Mouse (Mus musculus) myocyte (in vitro differentiated cells): ENCODE data around the gene Zc3h18.

Experiments
- E2F4 ChIP-seq: IDR thresholded peaks from one replicate; pipeline ENCODE4 v1.6.1; 2011; ENCODE audit warnings: mild to moderate bottlenecking, control low read depth, moderate library complexity; ENCODE audit not compliant: insufficient read depth
- MAX ChIP-seq: IDR thresholded peaks from one replicate; pipeline ENCODE4 v1.6.1; 2011; ENCODE audit warnings: low read depth, mild to moderate bottlenecking, control low read depth
- MYOD1 ChIP-seq, 3 experiments: IDR thresholded peaks; one replicate each; pipeline ENCODE4 v1.6.1; 2011; ENCODE audit warnings: control low read depth in 2 of 3, low read depth in 2 of 3, mild to moderate bottlenecking in 2 of 3, moderate library complexity in 1 of 3; ENCODE audit not compliant: insufficient read length in 2 of 3, control insufficient read depth in 1 of 3
- MYOG ChIP-seq, 3 experiments: IDR thresholded peaks; one replicate each; pipeline ENCODE4 v1.6.1; 2011; ENCODE audit warnings: control low read depth in 2 of 3, low read depth in 2 of 3, mild to moderate bottlenecking in 2 of 3; ENCODE audit not compliant: insufficient read length in 2 of 3, control insufficient read depth in 1 of 3, insufficient read depth in 1 of 3
- POLR2A ChIP-seq: IDR thresholded peaks from one replicate; pipeline ENCODE4 v1.6.1; 2011; ENCODE audit warnings: low read depth, mild to moderate bottlenecking, control low read depth, moderate library complexity; ENCODE audit not compliant: insufficient read length
- POLR2AphosphoS2 ChIP-seq: IDR thresholded peaks from one replicate; pipeline ENCODE4 v1.6.1; 2011; ENCODE audit warnings: low read depth, control low read depth; ENCODE audit not compliant: insufficient read length
- USF1 ChIP-seq: IDR thresholded peaks from one replicate; pipeline ENCODE4 v1.6.1; 2011; ENCODE audit warnings: low read depth, mild to moderate bottlenecking, control low read depth, moderate library complexity

DNA sequence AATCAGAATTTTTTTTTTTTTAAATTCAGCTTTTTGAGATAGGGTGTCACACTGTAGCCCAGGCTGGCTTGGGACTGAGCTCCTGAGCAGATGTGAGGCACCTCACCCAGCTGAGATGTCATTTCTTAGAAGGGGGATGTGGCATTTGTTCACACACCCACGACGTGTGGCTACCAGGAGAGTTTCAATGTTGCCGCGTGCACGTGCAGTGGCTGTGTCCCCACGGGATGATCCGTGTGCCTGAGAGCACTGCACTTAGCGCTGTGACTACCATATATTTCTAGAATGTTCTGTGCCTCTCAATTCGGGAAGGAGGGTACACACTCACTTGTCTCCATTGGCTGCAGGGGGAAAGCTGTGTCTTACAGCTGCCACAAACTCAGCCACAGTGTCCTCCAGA is 59.7 kb downstream of the Zc3h18 start:
- TF ChIP-seq E2F4 (no peak), USF1 (no peak), MAX (no peak), POLR2A (no peak), MYOD1 (IDR thresholded peaks at IDR 0.05; ENCODE audit: control insufficient read depth in 1 of 3, insufficient read length in 2 of 3, low read depth in 2 of 3) (no peak), POLR2AphosphoS2 (no peak), MYOG (IDR thresholded peaks at IDR 0.05; ENCODE audit: control insufficient read depth in 1 of 3, insufficient read depth in 1 of 3, insufficient read length in 2 of 3, low read depth in 2 of 3) (no peak)
